Mouse (Mus musculus) retina, adult 2 months (tissue): ENCODE results near the gene Mak.

Experiments used
- DNase-seq: peaks from one replicate; pipeline ENCODE4 v3.0.0-alpha.2; 2012; ENCODE audit warnings: low read depth, low spot score

Mak gene

GRCm38 (mm10) chr13:41071617-41072016, 7.9 kb downstream of the Mak start:
- DNase-seq = no peak

- no peak for DNase-seq
Measured at GRCm38 (mm10) chr13:41067618-41068017, 11.9 kb downstream of the Mak start.

- no peak for DNase-seq
Measured at GRCm38 (mm10) chr13:41051965-41052364, 27.5 kb downstream of the Mak start.

- no peak for DNase-seq
Measured at GRCm38 (mm10) chr13:41047280-41047679, 32.2 kb downstream of the Mak start.

GRCm38 (mm10) chr13:41045901-41046300, 33.6 kb downstream of the Mak start:
- no peak for DNase-seq

GRCm38 (mm10) chr13:41042511-41042910, 37.0 kb downstream of the Mak start:
- no peak for DNase-seq

- DNase-seq = no peak
Measured at GRCm38 (mm10) chr13:41030098-41030497, 49.4 kb downstream of the Mak start.

GRCm38 (mm10) chr13:41022099-41022498, 57.4 kb downstream of the Mak start:
- DNase-seq = no peak

GRCm38 (mm10) chr13:41021607-41022006, 57.9 kb downstream of the Mak start:
- no peak for DNase-seq

GRCm38 (mm10) chr13:41020494-41020893, 59.0 kb downstream of the Mak start:
- DNase-seq = no peak

- no peak for DNase-seq
Measured at GRCm38 (mm10) chr13:41018756-41019591, 60.5 kb downstream of the Mak start.

- no peak for DNase-seq
Measured at GRCm38 (mm10) chr13:41018236-41018635, 61.3 kb downstream of the Mak start.

GRCm38 (mm10) chr13:41017832-41018231, 61.7 kb downstream of the Mak start:
- no peak for DNase-seq

GRCm38 (mm10) chr13:41016797-41017405, 62.6 kb downstream of the Mak start:
- no peak for DNase-seq

GRCm38 (mm10) chr13:41015829-41016634, 63.5 kb downstream of the Mak start, which contains the start of gene Tmem14c:
TSS of gene Tmem14c (plus strand) at chr13:41016292.
- DNase-seq = peak; percentile 74

- DNase-seq = no peak
Measured at GRCm38 (mm10) chr13:41008946-41009345, 70.6 kb downstream of the Mak start.

- no peak for DNase-seq
Measured at GRCm38 (mm10) chr13:41008271-41008670, 71.2 kb downstream of the Mak start.

GRCm38 (mm10) chr13:41006244-41006643, 73.3 kb downstream of the Mak start:
- DNase-seq = no peak

- no peak for DNase-seq
Measured at GRCm38 (mm10) chr13:41002001-41002400, 77.5 kb downstream of the Mak start.

- DNase-seq = peak; percentile 88
Measured at GRCm38 (mm10) chr13:41000926-41001639, 78.4 kb downstream of the Mak start, which contains the start of gene Pak1ip1. TSS of gene Pak1ip1 (plus strand) at chr13:41001023.

GRCm38 (mm10) chr13:41000140-41000925, 79.2 kb downstream of the Mak start:
- DNase-seq = no peak
